Mouse (Mus musculus): ENCODE results near the gene Nckap5. TPM values are rescaled to one million over a fixed set of nuclear protein-coding genes. Genes with fewer than 3 reads are reported as not detected.

The Nckap5 gene
- total and polyA plus RNA-seq, 2 experiments from 2014 or later = 9.3 to 10.2 TPM

GRCm38 (mm10) chr1:126403970-126404369 is 426.6 kb downstream of the Nckap5 start:
- no peak for TF ChIP-seq CTCF (IDR thresholded peaks at IDR 0.05; ENCODE audit: low read depth)
- Histone ChIP-seq H3K36me3 (ENCODE audit: insufficient read depth) (no peaks in the 10 kb centered on the region), H3K4me3 (ENCODE audit: low read depth, low read length) (no peak overlapping the region), H3K9ac (no peak overlapping the region), H3K9me3 (ENCODE audit: low read length) (no peaks in the 10 kb centered on the region), H3K4me2 (ENCODE audit: low read depth) (no peak overlapping the region), H3K4me1 (ENCODE audit: insufficient read depth) (no peaks in the 10 kb centered on the region), H3K27me3 (ENCODE audit: insufficient read depth, low read length) (no peaks in the 10 kb centered on the region), H3K27ac (ENCODE audit: low read depth, low read length) (no peak overlapping the region)
- DNase-seq = no peak
- ATAC-seq = no peak

- Histone ChIP-seq H3K4me1 (ENCODE audit: insufficient read depth) (peaks cover 15% of the 10 kb centered on the region), H3K27me3 (ENCODE audit: insufficient read depth, low read length) (no peaks in the 10 kb centered on the region), H3K4me2 (ENCODE audit: low read depth) (no peak overlapping the region), H3K4me3 (ENCODE audit: low read depth, low read length) (no peak overlapping the region), H3K9me3 (ENCODE audit: low read length) (no peaks in the 10 kb centered on the region), H3K9ac (no peak overlapping the region), H3K27ac (ENCODE audit: low read depth, low read length) (0 out of 2 replicates have a peak overlapping the region, but pooled peaks have one; percentile 54), H3K36me3 (ENCODE audit: insufficient read depth) (no peaks in the 10 kb centered on the region)
- ATAC-seq (peak; percentile 90), DNase-seq (peak; percentile 54)
- no peak for TF ChIP-seq CTCF (IDR thresholded peaks at IDR 0.05; ENCODE audit: low read depth)
- WGBS = 21% methylated on average over 4 of the region's 4 CpGs
These were observed 439.4 kb downstream of the Nckap5 start for GRCm38 (mm10) chr1:126391204-126391603.

- H3K4me3 ChIP-seq (ENCODE audit: low read depth, low read length) = no peak overlapping the region
- TF ChIP-seq CTCF (IDR thresholded peaks at IDR 0.05; ENCODE audit: low read depth) = no peak
- no peak overlapping the region for H3K9ac ChIP-seq
- no peak overlapping the region for H3K4me2 ChIP-seq (ENCODE audit: low read depth)
- 60% methylated on average over 9 of the region's 9 CpGs for WGBS
- DNase-seq = peak; percentile 39
- no peak overlapping the region; the same call in 1 of the 2 replicates for H3K27ac ChIP-seq (ENCODE audit: low read depth, low read length)
- H3K9me3 ChIP-seq (ENCODE audit: low read length) = no peaks in the 10 kb centered on the region
- no peaks in the 10 kb centered on the region for H3K27me3 ChIP-seq (ENCODE audit: insufficient read depth, low read length)
- ATAC-seq = peak; percentile 76
- H3K4me1 ChIP-seq (ENCODE audit: insufficient read depth) = 0 out of 2 replicates have a peak, but pooled peaks cover 4% of the 10 kb centered on the region
- H3K36me3 ChIP-seq (ENCODE audit: insufficient read depth) = no peaks in the 10 kb centered on the region
These were observed 453.1 kb downstream of the Nckap5 start for GRCm38 (mm10) chr1:126377339-126377980.

- H3K36me3 ChIP-seq (ENCODE audit: insufficient read depth) = no peaks in the 10 kb centered on the region
- H3K9ac ChIP-seq = no peak overlapping the region
- H3K4me2 ChIP-seq (ENCODE audit: low read depth) = no peak overlapping the region
- no peaks in the 10 kb centered on the region for H3K27me3 ChIP-seq (ENCODE audit: insufficient read depth, low read length)
- DNase-seq (no peak), ATAC-seq (no peak)
- no peak overlapping the region for H3K4me3 ChIP-seq (ENCODE audit: low read depth, low read length)
- H3K9me3 ChIP-seq (ENCODE audit: low read length) = no peaks in the 10 kb centered on the region
- no peak overlapping the region for H3K27ac ChIP-seq (ENCODE audit: low read depth, low read length)
- 61% methylated on average over 2 of the region's 2 CpGs for WGBS
- TF ChIP-seq CTCF (IDR thresholded peaks at IDR 0.05; ENCODE audit: low read depth) = no peak
- no peaks in the 10 kb centered on the region for H3K4me1 ChIP-seq (ENCODE audit: insufficient read depth)
These were observed 463.9 kb downstream of the Nckap5 start for GRCm38 (mm10) chr1:126366736-126367135.

- TF ChIP-seq CTCF (IDR thresholded peaks at IDR 0.05; ENCODE audit: low read depth) = no peak
- no peak overlapping the region for H3K4me2 ChIP-seq (ENCODE audit: low read depth)
- H3K27me3 ChIP-seq (ENCODE audit: insufficient read depth, low read length) = no peaks in the 10 kb centered on the region
- WGBS = 66% methylated on average over 6 of the region's 6 CpGs
- H3K9ac ChIP-seq = no peak overlapping the region
- H3K4me1 ChIP-seq (ENCODE audit: insufficient read depth) = no peaks in the 10 kb centered on the region
- H3K27ac ChIP-seq (ENCODE audit: low read depth, low read length) = no peak overlapping the region
- ATAC-seq = no peak
- H3K36me3 ChIP-seq (ENCODE audit: insufficient read depth) = no peaks in the 10 kb centered on the region
- DNase-seq = no peak
- no peaks in the 10 kb centered on the region for H3K9me3 ChIP-seq (ENCODE audit: low read length)
- no peak overlapping the region for H3K4me3 ChIP-seq (ENCODE audit: low read depth, low read length)
These were observed 466.0 kb downstream of the Nckap5 start for GRCm38 (mm10) chr1:126364556-126364955.

- ATAC-seq (no peak), DNase-seq (no peak)
- H3K4me1 ChIP-seq (ENCODE audit: insufficient read depth) = no peaks in the 10 kb centered on the region
- no peak overlapping the region for H3K4me3 ChIP-seq (ENCODE audit: low read depth, low read length)
- H3K4me2 ChIP-seq (ENCODE audit: low read depth) = no peak overlapping the region
- TF ChIP-seq CTCF (IDR thresholded peaks at IDR 0.05; ENCODE audit: low read depth) = no peak
- no peak overlapping the region for H3K27ac ChIP-seq (ENCODE audit: low read depth, low read length)
- no peaks in the 10 kb centered on the region for H3K9me3 ChIP-seq (ENCODE audit: low read length)
- no peak overlapping the region for H3K9ac ChIP-seq
- 85% methylated on average over 6 of the region's 6 CpGs for WGBS
- no peaks in the 10 kb centered on the region for H3K36me3 ChIP-seq (ENCODE audit: insufficient read depth)
- H3K27me3 ChIP-seq (ENCODE audit: insufficient read depth, low read length) = no peaks in the 10 kb centered on the region
These were observed 469.9 kb downstream of the Nckap5 start for GRCm38 (mm10) chr1:126360531-126361220.

GRCm38 (mm10) chr1:126360111-126360510 is 470.5 kb downstream of the Nckap5 start:
- TF ChIP-seq CTCF (IDR thresholded peaks at IDR 0.05; ENCODE audit: low read depth) = no peak
- Histone ChIP-seq H3K4me3 (ENCODE audit: low read depth, low read length) (no peak overlapping the region), H3K9ac (no peak overlapping the region), H3K27ac (ENCODE audit: low read depth, low read length) (no peak overlapping the region), H3K4me2 (ENCODE audit: low read depth) (no peak overlapping the region), H3K27me3 (ENCODE audit: insufficient read depth, low read length) (no peaks in the 10 kb centered on the region), H3K4me1 (ENCODE audit: insufficient read depth) (no peaks in the 10 kb centered on the region), H3K9me3 (ENCODE audit: low read length) (no peaks in the 10 kb centered on the region), H3K36me3 (ENCODE audit: insufficient read depth) (no peaks in the 10 kb centered on the region)
- ATAC-seq (no peak), DNase-seq (no peak)
- 83% methylated on average over 3 of the region's 3 CpGs for WGBS

All from forebrain, postnatal 0 days (tissue).